Mouse (Mus musculus): ENCODE results near the gene Stx6. TPM values are rescaled to one million over a fixed set of nuclear protein-coding genes. Genes with fewer than 3 reads are reported as not detected.

Gene Stx6
- polyA plus RNA-seq, 1 experiment from 2014 or later = 48.7 TPM

DNA sequence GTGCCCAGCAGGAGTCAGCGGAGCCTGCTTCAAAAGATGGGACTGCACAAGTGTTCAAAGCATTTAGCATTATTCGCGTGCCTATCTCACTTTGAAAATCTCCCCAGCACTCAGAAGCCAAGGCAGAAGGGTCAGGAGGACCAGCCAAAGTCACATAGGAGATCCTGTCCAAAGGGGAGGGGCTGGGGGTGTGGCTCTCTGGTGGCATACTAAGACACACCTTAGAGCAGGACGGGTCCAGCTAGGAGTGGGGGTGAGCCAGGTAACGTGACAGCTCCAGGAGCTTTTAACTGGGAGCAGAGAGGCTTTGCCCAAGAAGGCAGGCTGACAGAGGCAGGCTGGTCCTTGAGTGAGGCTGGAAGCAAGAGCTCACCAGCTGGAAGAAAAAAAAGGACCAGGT, 60.4 kb downstream of the Stx6 start:
- Histone ChIP-seq H3K36me3 (peaks cover 85% of the 10 kb centered on the region), H3K27ac (replicated peaks) (no peak overlapping the region), H3K4me3 (no peak overlapping the region), H3K9me3 (no peaks in the 10 kb centered on the region), H3K9ac (no peak overlapping the region), H3K27me3 (replicated peaks) (no peaks in the 10 kb centered on the region; the same call in 1 of the 2 replicates), H3K4me2 (no peak overlapping the region), H3K4me1 (peaks cover 47% of the 10 kb centered on the region)
- ATAC-seq (ENCODE audit: extremely low read depth, insufficient number of reproducible peaks, low FRiP score, low TSS enrichment) = no peak
- WGBS = 77% methylated on average over 5 of the region's 5 CpGs

DNA sequence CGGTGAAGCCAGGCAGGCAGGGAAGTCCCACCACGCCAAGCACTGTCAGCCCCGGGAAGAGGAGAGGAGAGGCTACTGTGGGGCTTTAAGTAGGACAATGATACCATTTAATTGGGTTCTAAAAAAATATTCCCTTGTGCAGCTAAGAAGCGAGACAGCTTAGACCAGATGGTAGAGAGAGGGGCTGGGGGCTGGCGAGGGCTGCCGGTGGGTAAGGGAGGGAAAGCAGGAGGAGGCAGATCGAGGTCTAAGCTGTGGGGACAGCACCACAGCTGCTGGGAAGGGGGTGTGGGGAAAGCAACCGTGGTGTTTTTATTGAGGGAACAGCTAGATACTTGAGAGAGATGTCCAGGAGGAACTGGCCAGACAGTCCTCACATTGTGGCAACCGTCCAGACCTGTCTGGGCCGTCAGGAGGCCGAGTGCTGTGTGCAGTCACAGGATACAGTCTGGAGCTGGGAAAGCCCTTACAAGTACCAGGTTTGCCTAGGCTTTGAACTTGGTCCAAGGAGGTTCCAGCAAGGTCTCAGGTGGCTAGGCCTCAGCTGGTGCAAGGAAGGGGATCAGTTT, 63.7 kb downstream of the Stx6 start:
- peak overlapping the region; percentile 50 for H3K27ac ChIP-seq (replicated peaks)
- peaks cover 38% of the 10 kb centered on the region for H3K4me1 ChIP-seq
- H3K9me3 ChIP-seq = no peaks in the 10 kb centered on the region
- peaks cover 80% of the 10 kb centered on the region for H3K36me3 ChIP-seq
- peak overlapping the region; percentile 52 for H3K9ac ChIP-seq
- no peak overlapping the region for H3K4me2 ChIP-seq
- no peak for ATAC-seq (ENCODE audit: extremely low read depth, insufficient number of reproducible peaks, low FRiP score, low TSS enrichment)
- no peaks in the 10 kb centered on the region; the same call in 1 of the 2 replicates for H3K27me3 ChIP-seq (replicated peaks)
- no peak overlapping the region for H3K4me3 ChIP-seq
- WGBS = 53% methylated on average over 11 of the region's 11 CpGs

DNA sequence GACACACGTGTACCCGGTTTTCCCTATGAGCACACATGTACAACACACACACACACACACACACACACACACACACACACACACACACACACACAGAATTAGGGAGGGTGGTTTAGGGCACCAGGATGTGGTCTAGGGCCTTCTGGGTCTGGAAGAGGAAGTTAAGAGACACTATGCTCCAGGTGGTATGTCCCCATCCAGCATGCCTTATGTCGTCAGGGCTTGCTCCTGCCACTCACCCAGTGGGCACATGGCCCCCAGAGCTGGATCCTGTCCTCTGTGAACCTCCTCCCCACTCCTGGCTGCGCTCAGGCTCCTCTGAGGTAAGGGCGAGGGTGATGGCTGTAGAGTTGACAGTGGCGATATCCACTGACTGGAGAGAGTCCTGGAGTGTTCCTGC, 64.5 kb downstream of the Stx6 start:
- H3K4me3 ChIP-seq = no peak overlapping the region
- ATAC-seq (ENCODE audit: extremely low read depth, insufficient number of reproducible peaks, low FRiP score, low TSS enrichment) = no peak
- no peaks in the 10 kb centered on the region; the same call in 1 of the 2 replicates for H3K27me3 ChIP-seq (replicated peaks)
- peaks cover 79% of the 10 kb centered on the region for H3K36me3 ChIP-seq
- H3K4me1 ChIP-seq = peaks cover 38% of the 10 kb centered on the region
- H3K4me2 ChIP-seq = no peak overlapping the region
- 77% methylated on average over 6 of the region's 6 CpGs for WGBS
- no peaks in the 10 kb centered on the region for H3K9me3 ChIP-seq
- H3K9ac ChIP-seq = no peak overlapping the region
- no peak overlapping the region for H3K27ac ChIP-seq (replicated peaks)

DNA sequence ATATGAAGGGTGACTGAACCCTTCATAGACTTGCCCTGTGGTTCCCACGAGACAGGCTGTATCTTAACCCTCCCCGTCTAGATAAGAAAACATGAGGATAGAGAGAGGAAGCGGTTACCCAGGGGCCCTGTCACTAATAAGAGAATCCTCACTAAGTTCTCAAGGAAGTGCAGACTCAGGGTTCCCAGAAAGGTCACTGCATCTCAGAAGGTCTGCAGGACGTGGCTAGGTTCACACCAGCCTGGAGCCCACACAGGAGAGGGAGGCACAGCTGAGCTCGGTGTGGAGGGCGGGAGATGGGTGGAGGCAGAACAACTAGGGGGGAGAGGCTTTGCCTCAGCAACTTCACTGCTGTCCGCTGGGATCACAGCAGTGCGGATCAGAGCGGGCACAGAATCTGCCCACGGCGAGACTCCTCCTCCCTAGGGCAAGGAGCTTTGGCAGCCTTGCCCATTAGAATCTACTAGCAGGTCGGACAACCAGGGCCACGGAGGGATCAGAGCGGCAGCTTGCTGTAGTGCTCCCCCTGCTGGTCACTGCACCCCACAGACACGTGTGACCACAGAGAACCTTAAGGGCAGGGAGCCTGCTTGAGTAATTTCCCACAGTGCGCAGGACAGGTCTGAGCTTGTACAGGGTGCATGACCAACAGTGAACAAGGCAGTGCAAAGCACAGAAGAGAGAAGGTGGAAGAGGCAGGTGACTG, 65.5 kb downstream of the Stx6 start:
- 20% methylated on average over 16 of the region's 16 CpGs for WGBS
- Histone ChIP-seq H3K4me1 (peaks cover 38% of the 10 kb centered on the region), H3K27me3 (replicated peaks) (no peaks in the 10 kb centered on the region; the same call in 1 of the 2 replicates), H3K36me3 (peaks cover 79% of the 10 kb centered on the region), H3K9ac (peak overlapping the region; percentile 76), H3K4me2 (peak overlapping the region; percentile 57), H3K27ac (replicated peaks) (no peak overlapping the region), H3K9me3 (no peaks in the 10 kb centered on the region), H3K4me3 (peak overlapping the region; percentile 24; the same call in 1 of the 2 replicates)
- ATAC-seq (ENCODE audit: extremely low read depth, insufficient number of reproducible peaks, low FRiP score, low TSS enrichment) = no peak; the same call in 1 of the 2 replicates

DNA sequence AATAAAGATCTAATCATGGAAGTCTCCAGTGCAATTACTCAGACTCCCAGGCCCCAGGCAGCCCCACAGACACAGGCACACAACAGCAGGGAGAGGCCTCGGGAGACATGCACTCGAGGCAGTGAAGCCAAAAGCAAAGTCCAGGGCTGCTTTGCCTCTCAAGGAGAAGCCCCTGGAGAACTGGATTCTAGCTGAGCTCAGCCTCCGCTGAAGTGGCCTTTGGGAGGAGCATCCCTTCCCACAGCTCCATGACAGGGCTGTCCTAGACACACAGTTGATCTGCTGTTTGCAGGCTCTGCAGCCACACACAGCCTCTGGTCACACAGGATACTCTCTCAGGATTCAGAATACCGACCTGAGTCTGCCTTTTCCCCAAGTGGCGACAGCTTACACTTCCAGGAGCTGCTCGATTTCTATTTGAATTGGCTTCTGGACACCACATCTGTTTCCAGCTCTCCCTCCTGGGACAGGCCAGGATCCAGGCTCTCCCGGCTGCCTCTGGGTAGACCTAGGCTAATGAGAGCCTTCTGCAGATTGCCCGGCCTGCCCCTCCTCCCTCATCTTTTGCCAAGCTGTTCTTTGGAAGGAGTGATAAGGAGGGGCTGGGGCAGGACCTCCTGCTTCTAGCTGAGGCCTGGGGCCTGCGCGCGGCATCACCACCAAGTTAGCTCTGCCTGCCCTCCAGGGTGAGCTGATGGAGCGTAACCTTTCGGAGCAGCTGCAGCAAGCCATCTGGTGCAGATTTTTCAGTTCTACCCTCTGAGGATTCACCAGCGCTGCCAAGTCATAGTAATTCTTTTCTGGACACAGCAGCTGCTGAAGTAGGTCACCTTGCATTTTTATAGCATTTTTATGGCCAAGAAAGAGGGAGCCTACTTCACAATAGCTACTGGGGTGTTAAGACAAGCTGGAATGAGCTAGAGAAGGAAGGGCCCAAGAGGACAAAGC, 71.2 kb downstream of the Stx6 start:
- peak overlapping the region; percentile 34 for H3K9ac ChIP-seq
- WGBS = 26% methylated on average over 14 of the region's 14 CpGs
- ATAC-seq (ENCODE audit: extremely low read depth, insufficient number of reproducible peaks, low FRiP score, low TSS enrichment) = no peak
- no peaks in the 10 kb centered on the region for H3K27me3 ChIP-seq (replicated peaks)
- H3K27ac ChIP-seq (replicated peaks) = peak overlapping the region; percentile 71
- 0 out of 2 replicates have a peak overlapping the region, but pooled peaks have one; percentile 1 for H3K4me2 ChIP-seq
- no peaks in the 10 kb centered on the region for H3K9me3 ChIP-seq
- no peak overlapping the region for H3K4me3 ChIP-seq
- peaks cover 56% of the 10 kb centered on the region for H3K4me1 ChIP-seq
- H3K36me3 ChIP-seq = peaks cover 57% of the 10 kb centered on the region

DNA sequence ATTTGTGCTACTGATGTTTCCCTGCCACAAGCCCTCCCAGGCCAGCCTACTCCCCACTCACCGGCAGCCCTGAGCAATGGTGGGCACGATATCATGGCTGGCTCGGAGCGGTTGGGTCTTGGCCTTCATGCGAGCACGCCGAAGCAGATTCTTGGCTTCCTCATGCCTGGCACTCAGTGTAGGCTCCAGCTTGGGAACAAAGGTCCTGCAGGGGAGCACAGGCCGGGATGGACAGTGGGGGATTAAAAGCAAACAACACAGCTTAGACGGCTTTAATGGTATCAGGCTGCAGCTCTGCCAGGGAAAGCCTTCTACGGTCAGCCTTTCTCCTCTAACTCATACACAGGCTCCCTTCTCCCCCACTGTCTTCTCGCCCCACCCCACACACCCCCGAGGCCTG, 73.9 kb downstream of the Stx6 start:
- H3K36me3 ChIP-seq = peaks cover 40% of the 10 kb centered on the region
- H3K27me3 ChIP-seq (replicated peaks) = no peaks in the 10 kb centered on the region
- H3K4me3 ChIP-seq = no peak overlapping the region
- H3K4me1 ChIP-seq = peaks cover 79% of the 10 kb centered on the region
- peak overlapping the region; percentile 69 for H3K9ac ChIP-seq
- no peaks in the 10 kb centered on the region for H3K9me3 ChIP-seq
- H3K4me2 ChIP-seq = peak overlapping the region; percentile 53
- H3K27ac ChIP-seq (replicated peaks) = peak overlapping the region; percentile 98
- WGBS = 66% methylated on average over 12 of the region's 12 CpGs
- no peak for ATAC-seq (ENCODE audit: extremely low read depth, insufficient number of reproducible peaks, low FRiP score, low TSS enrichment)

DNA sequence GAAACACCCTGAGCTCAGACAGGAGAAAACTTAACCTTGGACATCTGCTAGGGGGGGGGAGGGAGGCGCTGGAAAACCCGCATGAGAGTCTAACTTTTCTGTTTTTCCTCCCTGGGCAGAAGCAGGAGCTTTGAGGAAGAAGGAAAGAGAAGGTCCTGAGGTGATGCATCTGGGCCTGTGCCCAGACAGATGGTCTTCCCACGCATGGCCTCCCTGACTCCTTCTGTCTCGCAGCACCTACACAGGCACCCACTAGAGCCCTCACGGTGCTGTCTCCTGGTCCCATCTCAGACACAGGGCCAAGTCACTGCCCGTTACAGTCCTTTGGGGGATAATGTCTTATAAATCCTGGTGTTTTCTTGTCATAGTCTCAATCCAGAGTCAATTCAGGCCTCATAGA, 74.3 kb downstream of the Stx6 start:
- Histone ChIP-seq H3K9me3 (no peaks in the 10 kb centered on the region), H3K9ac (peak overlapping the region; percentile 69), H3K27ac (replicated peaks) (peak overlapping the region; percentile 98), H3K4me3 (no peak overlapping the region), H3K4me2 (peak overlapping the region; percentile 53), H3K4me1 (peaks cover 83% of the 10 kb centered on the region), H3K27me3 (replicated peaks) (no peaks in the 10 kb centered on the region), H3K36me3 (peaks cover 36% of the 10 kb centered on the region)
- ATAC-seq (ENCODE audit: extremely low read depth, insufficient number of reproducible peaks, low FRiP score, low TSS enrichment) = no peak
- WGBS = 64% methylated on average over 6 of the region's 6 CpGs

DNA sequence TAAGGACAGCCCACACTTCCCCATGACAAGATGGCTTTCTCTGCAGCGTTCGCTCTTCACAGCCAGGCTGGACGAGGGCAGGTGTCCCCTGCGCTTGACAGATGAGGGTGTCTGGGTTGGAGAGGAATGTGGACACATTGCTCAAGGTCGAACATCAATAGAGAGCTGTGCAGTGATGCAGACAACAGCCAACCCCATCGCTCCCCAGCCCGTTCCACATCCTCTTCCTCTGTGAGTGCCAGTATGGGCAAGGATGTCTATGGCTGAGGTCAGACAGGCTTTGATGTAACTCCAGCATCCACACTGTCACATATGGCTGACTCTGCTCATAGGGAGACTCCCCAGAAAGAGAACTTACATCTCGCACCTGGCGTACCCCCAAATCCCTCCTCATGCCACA, 74.9 kb downstream of the Stx6 start:
- ATAC-seq (ENCODE audit: extremely low read depth, insufficient number of reproducible peaks, low FRiP score, low TSS enrichment) = no peak
- no peak overlapping the region for H3K4me3 ChIP-seq
- H3K4me2 ChIP-seq = peak overlapping the region; percentile 53
- no peaks in the 10 kb centered on the region for H3K27me3 ChIP-seq (replicated peaks)
- peaks cover 31% of the 10 kb centered on the region for H3K36me3 ChIP-seq
- peak overlapping the region; percentile 75 for H3K9ac ChIP-seq
- WGBS = 64% methylated on average over 9 of the region's 9 CpGs
- no peaks in the 10 kb centered on the region for H3K9me3 ChIP-seq
- H3K4me1 ChIP-seq = peaks cover 89% of the 10 kb centered on the region
- H3K27ac ChIP-seq (replicated peaks) = peak overlapping the region; percentile 98

DNA sequence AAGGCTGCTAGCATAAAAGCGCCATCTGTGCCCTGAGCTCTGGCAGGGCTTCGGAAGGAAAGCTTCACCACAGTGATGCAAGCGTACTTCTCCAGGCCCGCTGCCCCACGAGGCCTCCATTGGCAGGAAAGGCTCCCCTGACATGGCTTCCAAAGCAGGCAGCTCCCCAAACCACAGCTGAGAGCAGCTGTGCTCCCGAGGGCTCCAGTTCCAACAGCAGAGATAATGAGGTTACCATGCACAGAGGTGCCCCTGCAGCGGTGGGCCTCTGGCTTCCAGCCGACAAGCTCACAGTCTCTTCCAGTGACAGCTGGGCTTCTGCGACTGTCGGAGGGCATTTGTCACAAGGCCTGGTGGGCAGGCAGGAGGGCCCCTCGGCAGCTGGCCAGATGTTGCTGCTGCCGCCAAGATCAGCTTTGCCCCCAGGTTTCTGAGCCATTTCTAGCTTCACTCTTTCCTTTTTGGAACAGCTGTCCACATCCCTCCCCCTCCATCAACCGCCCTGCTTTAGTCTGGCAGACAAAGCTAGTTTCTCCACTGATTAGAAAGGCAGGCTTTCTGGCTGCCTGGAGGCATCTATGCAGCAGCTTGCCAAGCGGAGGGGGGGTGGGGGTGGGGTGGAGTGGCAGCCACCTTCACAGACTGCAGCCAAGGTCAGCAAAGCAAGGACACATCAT, 75.6 kb downstream of the Stx6 start:
- peaks cover 34% of the 10 kb centered on the region for H3K36me3 ChIP-seq
- peak overlapping the region; percentile 75 for H3K9ac ChIP-seq
- H3K4me2 ChIP-seq = peak overlapping the region; percentile 53
- H3K4me3 ChIP-seq = peak overlapping the region; percentile 15; the same call in 1 of the 2 replicates
- H3K27ac ChIP-seq (replicated peaks) = peak overlapping the region; percentile 98
- WGBS = 28% methylated on average over 14 of the region's 14 CpGs
- no peaks in the 10 kb centered on the region for H3K27me3 ChIP-seq (replicated peaks)
- H3K9me3 ChIP-seq = no peaks in the 10 kb centered on the region
- peak; percentile 39; the same call in 1 of the 2 replicates for ATAC-seq (ENCODE audit: extremely low read depth, insufficient number of reproducible peaks, low FRiP score, low TSS enrichment)
- H3K4me1 ChIP-seq = peaks cover 95% of the 10 kb centered on the region

DNA sequence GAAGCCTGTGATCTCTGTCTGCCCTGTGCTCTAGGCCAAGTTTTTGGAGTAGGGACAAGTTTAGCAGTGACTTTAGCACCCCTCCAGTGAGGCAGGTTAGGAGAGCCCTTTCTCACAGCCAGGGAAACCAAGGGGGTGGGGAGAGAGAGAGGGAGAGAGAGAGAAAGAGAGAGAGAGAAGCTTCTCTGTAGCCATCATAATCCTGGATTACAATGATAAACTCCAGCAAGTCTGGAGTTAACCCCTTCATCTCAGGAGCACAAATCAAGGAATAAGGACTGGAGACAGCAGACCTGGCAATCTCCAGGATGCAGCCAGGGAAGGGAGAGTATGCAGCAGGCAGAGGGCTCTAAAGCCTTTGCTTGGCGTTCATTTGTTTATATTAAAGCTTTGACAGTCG, 77.1 kb downstream of the Stx6 start:
- peak overlapping the region; percentile 73 for H3K9ac ChIP-seq
- ATAC-seq (ENCODE audit: extremely low read depth, insufficient number of reproducible peaks, low FRiP score, low TSS enrichment) = no peak
- no peaks in the 10 kb centered on the region for H3K9me3 ChIP-seq
- 33% methylated on average over 2 of the region's 2 CpGs for WGBS
- peak overlapping the region; percentile 98 for H3K27ac ChIP-seq (replicated peaks)
- peaks cover 48% of the 10 kb centered on the region for H3K36me3 ChIP-seq
- no peak overlapping the region for H3K4me3 ChIP-seq
- H3K4me2 ChIP-seq = 0 out of 2 replicates have a peak overlapping the region, but pooled peaks have one; percentile 1
- H3K4me1 ChIP-seq = peaks cover 93% of the 10 kb centered on the region
- no peaks in the 10 kb centered on the region for H3K27me3 ChIP-seq (replicated peaks)
